Mouse (Mus musculus): ENCODE measurements around the gene Agbl4.

The Agbl4 gene

GRCm38 (mm10) chr4:111281836-111282235 lies 884.4 kb downstream of the Agbl4 start:
- DNase-seq = no peak

- DNase-seq = no peak
These were observed 887.2 kb downstream of the Agbl4 start for GRCm38 (mm10) chr4:111284625-111285024.

DNA sequence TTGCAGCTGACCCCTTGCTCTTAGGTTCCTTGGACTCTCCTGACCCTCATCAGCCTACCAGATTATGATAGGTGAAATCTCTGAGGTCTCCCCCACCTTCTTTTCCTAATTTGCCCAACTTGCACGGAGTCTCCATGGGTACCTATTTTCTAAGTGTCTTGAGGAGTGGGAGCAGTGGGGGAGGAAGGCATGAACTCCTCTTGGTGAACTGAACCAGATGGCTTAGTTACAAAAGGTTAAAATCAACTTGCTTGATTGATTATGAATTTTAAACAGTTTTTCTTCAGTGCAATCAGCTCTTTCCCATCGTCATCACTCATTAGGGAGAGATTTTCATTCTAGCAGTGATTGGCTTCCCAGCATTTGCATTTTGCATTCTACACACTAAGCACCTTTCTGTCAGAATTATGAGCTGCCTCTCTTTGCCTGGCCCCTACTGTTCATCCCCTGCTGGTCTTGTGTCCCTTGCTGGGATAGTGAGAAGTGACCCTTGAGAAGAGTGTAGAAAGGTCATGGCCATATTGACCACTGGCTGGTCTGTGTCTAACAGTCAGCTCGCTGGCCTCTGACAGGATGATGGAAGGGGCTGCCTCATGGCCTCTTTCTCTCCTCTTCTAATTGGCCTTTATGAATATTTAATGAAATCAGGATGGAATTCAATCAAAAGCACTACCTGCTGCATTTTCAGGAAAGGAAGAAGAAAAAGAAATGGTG lies 897.2 kb downstream of the Agbl4 start:
- DNase-seq = no peak

DNA sequence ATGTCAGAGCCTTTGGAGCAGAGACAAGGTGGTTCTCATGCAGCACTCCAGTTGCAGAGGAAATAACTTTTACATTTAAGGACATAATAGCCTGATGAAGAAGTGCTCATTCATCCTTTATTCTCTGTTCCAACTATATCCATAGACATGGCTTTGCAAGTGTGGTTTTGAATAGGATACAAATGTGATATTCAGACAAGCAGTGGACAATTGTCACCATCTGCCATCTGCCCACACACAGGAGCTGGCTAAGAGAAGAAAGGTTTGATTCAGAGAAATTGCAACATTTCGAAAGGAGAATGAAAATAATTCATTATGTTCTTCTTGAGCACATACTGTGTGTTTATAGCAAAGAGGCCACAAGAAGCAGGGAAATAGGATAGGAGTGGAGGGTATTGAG lies 909.1 kb downstream of the Agbl4 start:
- no peak for DNase-seq

- DNase-seq = no peak
These were observed 909.7 kb downstream of the Agbl4 start for GRCm38 (mm10) chr4:111307166-111307565.

DNA sequence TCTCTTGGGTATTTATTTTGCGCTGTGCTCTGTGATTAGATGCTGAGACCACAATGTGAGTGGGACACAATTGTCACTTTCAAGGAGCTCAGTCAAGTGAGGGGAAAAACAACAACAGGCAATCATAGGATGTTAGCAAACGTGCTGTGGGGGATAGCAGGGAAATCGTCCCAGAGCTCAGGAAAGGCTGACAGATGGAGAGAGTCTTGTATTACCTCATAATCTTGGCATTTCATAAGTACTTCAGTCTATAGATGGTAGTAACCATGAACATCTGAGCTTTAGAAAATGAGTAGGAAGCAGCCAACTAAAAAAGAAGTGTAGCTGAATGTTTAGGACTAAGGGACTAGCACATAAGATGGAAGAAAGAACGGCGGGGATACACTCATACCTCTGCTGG lies 910.2 kb downstream of the Agbl4 start:
- no peak for DNase-seq

DNA sequence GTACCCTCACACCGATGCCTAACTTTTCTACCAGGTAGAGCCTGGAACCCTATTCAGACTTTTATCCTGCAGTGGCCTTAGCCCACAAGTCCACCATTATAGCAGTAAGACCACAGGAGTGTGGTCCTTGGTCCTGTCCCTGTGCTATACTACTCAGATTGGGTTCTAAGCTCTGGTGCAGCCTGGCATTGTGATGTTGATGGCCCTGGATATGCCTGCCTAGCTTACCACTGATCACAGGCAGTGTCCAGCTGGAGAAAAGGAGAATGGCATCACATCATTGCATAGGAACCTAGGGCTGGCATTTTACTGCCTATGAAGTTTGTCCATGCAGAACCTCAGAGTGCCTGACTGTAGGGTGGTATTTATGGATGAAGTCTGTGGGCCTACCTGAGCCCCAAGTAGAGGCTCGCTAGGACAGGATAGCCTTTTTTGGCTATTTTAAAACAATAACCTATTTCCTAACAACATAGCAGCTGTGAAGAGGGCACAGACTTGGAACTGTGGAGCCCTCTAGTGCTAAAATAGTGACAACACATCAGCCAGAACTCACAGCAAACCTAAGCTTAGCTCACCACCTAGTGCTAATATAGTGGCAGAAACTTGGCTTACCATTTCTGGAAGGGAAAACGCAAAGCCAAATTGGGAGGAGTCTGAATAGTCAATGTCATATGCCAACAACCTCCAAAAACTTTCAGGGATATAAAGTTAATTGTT lies 911.3 kb downstream of the Agbl4 start:
- DNase-seq = no peak

GRCm38 (mm10) chr4:111327094-111327493 lies 929.6 kb downstream of the Agbl4 start:
- peak; percentile 6 for DNase-seq

GRCm38 (mm10) chr4:111327760-111328373 lies 930.4 kb downstream of the Agbl4 start:
- peak; percentile 72 for DNase-seq

DNA sequence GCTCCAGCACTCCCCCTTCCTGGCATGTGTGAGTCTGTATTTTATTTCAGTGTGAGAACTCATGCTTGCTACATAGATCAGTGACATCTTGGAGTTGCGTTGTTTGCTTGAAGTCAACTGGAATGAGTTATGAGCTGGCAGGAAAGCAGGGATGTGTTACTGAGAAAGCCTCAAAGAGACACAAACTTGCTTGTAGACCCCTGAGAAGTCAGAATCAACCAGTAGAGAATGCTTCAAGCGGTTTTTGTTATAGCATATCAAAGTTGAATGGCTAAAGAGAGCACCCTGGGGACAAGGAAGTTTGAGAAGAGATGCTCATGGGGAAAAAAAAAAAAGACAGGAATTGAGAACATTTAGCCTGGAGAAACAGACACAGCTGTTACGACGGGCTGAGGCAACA lies 932.0 kb downstream of the Agbl4 start:
- DNase-seq = no peak

DNA sequence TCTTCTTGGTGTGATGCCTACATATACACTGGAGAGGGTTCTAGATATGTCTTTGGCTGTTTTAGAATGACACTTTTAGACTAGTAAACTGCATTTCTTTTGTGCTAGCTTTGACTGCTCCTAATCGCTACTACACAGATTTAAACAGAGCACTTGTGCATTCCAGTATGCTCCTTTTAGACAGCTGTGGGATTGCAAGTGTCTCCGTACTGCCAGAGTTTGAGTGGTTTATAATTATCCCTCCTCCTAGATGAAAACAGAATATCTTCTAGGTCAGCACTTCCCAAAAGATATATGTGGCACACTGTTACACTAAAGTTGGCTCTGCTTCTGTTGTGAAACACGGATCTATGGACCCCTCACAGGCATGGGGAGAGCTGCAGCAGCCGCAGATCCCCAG lies 935.4 kb downstream of the Agbl4 start:
- no peak for DNase-seq

DNA sequence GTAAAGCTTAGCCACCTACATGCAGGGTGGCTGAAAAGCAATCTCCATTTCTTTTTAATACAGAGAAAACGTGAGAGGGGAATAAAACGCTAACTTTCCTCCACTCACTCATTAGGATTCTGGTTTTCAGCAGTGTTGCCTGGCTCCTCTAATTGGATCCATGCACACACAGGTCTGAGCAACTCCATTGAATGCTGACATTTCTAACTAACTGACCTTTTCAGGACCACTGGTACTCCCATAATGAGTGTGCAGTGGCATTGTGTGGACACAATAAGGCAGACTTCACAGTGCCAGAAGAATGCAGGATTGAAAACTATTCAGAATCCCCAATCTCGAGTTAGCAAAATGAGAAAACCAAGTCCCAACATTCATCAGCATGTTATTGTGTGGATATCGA lies 952.5 kb downstream of the Agbl4 start:
- no peak for DNase-seq

DNA sequence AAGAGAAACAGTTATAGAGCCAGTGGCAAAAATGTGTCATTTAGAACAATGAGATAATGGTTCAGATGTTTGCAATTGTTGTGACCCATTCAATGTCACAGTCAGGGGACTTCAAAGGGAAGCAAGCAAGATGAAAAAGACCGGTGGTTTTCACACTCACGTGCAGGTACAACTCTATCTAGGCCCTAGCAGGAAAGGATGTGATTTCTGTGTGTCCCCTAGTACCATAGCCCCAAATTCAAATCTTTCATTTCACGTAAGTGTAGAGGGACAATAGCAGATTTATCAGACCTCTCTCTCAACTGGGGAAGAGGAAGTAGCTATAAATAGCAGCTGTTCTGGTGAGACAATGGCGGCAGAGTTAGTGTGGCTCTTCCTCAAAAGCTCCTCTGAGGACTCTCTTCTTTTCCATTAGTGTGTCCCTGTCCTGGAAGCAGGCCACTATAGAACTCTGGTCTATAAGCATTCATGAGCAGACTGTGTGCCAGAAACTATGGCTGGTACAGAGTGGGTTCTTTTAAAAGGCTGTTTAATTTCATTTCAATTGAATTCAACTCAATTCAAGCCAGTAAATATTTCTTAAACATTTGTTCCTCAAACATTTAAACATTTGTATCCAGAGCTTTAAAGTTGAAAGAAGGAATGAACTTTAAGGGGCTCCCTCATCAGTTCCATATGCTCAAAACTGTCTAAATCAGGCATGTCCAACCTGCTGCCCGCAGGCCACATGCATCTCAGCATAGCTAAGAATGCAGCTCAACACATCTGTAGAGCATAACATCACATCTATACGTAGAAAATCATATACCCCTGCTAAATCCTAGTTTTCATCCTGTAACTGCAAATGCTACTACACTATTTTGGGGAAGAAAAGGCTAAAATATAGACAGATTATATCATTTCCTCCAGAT lies 953.4 kb downstream of the Agbl4 start:
- DNase-seq = peak; percentile 3

- no peak for DNase-seq
These were observed 959.2 kb downstream of the Agbl4 start for GRCm38 (mm10) chr4:111356584-111357115.

DNA sequence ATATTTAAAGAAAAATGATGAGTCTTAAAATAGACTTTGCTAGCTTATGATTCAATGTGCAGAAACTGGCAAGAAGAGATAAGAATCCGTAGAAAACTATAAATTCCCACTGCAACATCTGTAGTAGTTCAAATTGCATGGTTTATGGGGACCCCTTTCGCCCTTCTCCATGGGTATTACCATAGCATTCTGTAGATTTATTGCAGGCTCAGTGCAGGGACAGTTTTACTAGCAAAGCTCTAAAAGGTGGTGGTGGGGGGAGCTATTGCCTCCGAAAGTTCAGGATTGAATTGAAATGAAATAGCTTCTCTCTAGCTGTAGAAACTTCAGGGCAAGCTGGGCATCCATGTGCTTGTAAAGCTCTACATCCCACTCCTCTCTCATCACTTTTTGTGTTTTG lies 959.7 kb downstream of the Agbl4 start:
- no peak for DNase-seq

DNA sequence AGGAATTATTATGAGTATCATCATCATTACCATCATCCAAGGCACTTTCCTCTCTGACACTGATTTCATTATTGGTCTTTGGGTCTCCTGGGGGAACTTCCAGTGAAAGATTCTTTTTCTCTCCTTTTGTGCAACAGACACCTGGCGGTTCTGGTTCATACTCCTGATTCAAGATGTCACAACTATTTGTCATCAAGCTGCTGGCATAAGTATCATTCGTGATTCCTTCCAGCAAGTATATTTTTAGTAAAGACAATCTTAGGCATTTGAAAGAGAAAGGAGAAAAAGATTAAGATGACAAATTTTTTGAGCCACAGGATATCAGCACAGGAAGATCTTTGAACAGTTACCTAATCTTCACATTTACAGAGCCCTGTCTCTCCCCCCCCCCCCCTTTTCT lies 966.7 kb downstream of the Agbl4 start:
- DNase-seq = no peak

DNA sequence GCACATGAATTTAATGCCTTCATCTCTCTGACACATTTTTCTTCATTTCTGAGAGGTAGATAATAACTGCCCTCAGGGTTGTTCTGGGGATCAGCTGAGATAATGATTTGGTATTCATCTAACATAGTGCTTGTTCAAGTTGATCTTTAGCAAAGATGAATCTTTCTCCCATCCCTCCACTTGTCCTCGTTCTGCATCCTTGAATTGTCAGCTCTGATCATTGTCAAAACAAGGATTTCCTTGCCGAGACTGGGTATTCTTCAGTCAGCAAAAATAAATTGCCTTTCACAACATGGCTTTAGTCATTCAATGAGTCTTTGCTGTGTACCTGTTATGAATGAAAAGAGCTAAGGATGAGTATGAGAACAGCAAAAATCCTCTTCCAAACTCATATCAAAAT lies 970.3 kb downstream of the Agbl4 start:
- no peak for DNase-seq

- DNase-seq = no peak
These were observed 979.7 kb downstream of the Agbl4 start for GRCm38 (mm10) chr4:111377159-111377558.

- no peak for DNase-seq
These were observed 980.6 kb downstream of the Agbl4 start for GRCm38 (mm10) chr4:111378071-111378470.

GRCm38 (mm10) chr4:111383101-111383500 lies 985.6 kb downstream of the Agbl4 start:
- DNase-seq = no peak

DNA sequence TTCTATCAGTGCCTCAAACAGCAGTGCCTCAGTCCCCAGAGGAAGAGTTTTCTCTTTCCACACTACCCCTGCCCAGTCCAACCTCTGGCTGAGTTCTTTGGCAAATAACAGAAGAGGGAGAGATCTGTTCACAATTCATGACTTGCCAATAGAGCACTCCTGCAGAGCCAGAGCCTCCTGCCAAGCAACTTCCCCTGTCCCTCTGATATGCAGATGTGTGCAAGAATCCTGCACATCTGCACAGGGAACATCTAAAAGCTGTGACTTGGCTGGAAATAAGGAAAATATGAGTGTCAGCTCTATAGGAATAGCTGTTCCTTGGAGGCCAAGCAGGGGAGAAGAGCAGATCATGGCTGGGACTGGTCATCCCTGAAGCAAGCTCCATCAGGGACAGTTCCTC lies 993.3 kb downstream of the Agbl4 start:
- no peak for DNase-seq

DNA sequence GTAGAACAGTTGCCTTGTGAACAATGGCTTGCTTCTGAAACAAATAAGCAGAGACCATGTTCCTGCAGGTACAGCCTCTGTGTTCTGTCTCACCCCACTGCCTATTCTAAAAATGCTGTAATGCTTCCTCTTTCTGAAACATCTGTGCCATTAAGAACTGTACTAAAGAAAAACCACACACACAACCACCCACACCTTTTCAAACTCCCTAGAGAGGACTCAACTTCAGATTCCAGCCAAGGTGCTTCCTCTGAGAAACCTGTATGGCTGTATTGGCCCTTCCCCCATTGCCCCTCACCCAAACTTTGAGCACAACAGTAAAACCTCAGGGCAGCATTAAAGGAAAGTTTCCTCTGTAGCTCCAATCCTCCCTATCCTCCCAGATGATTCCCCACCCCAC lies 1002.3 kb downstream of the Agbl4 start:
- DNase-seq = peak; percentile 36

DNA sequence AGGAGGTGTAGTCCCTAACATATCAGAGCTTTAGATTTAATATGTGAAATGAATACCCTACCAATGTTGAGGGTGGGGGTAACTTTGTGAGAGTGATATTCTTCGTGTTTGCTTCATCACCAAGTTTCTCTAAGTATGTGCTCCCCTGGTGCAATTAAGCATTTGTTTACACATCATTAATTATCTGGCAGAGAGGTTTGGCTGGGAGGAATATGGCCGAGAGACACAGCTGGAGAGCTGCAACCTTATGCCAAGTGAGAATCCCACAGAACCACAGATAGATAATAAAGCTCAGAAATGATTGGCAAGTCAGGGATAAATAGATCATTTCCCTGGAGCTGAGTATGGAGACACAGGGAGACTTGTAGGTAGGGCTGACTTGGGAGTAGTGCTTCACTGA lies 1003.2 kb downstream of the Agbl4 start:
- no peak for DNase-seq
